Mouse (Mus musculus) midbrain, embryonic 13.5 days (tissue): ENCODE results near the gene Gm13691. TPM values are rescaled to one million over a fixed set of nuclear protein-coding genes. Genes with fewer than 3 reads are reported as not detected.
"Not testable (repeated sequence)": the region's sequence is repeated elsewhere in the genome, so short reads cannot be mapped to it uniquely, and the experiment has no call there.

Source experiments
- ATAC-seq: fragments of 200-750 bp; cut with Nextera tagmentation; 2 replicates; pipeline ENCODE4 v1.8.0; 2017; ENCODE audit warnings: mild to moderate bottlenecking, moderate TSS enrichment, moderate library complexity
- H3K27ac ChIP-seq: fragments of 300-500 bp; sonication (generic); 2 replicates; pipeline ENCODE4 v1.5.1; 2015; ENCODE audit warnings: inconsistent platforms, mild to moderate bottlenecking, moderate library complexity
- H3K27me3 ChIP-seq: fragments of 300-500 bp; sonication (generic); 2 replicates; pipeline ENCODE4 v1.6.1; 2015; ENCODE audit warnings: mild to moderate bottlenecking, inconsistent platforms
- H3K36me3 ChIP-seq: fragments of 300-500 bp; sonication (generic); 2 replicates; pipeline ENCODE4 v1.6.1; 2015; ENCODE audit warnings: mild to moderate bottlenecking, inconsistent platforms
- H3K4me1 ChIP-seq: fragments of 300-500 bp; sonication (generic); replicated peaks from 2 replicates; pipeline ENCODE4 v1.6.1; 2015; ENCODE audit warnings: inconsistent platforms
- H3K4me2 ChIP-seq: fragments of 300-500 bp; sonication (generic); replicated peaks from 2 replicates; pipeline ENCODE4 v1.6.1; 2015; ENCODE audit warnings: moderate library complexity, mild to moderate bottlenecking, inconsistent platforms
- H3K4me3 ChIP-seq: fragments of 300-500 bp; sonication (generic); replicated peaks from 2 replicates; pipeline ENCODE4 v1.5.1; 2015; ENCODE audit warnings: mild to moderate bottlenecking, inconsistent platforms
- H3K9ac ChIP-seq: fragments of 300-500 bp; sonication (generic); replicated peaks from 2 replicates; pipeline ENCODE4 v1.6.1; 2015; ENCODE audit warnings: mild to moderate bottlenecking, inconsistent platforms
- H3K9me3 ChIP-seq: fragments of 300-500 bp; sonication (generic); 2 replicates; pipeline ENCODE4 v1.6.1; 2016; ENCODE audit warnings: mild to moderate bottlenecking, inconsistent platforms
- WGBS: fragments of 180-500 bp; shearing (Covaris S2); methylation state at CpG from one replicate; pipeline ENCODE4 v1.1.7; 2015; 5-methylcytosine and 5-hydroxymethylcytosine counted together
- polyA plus RNA-seq: library from polyadenylated mRNA; unstranded; fragments of >200 nt; fragmentation: Nextera tagmentation; extraction: Ambion mirVana; gene quantifications from 2 replicates; pipeline ENCODE4 v1.2.1, GENCODE M21; 2015

Gm13691 gene
- polyA plus RNA-seq, 1 experiment from 2014 or later: not detected

DNA sequence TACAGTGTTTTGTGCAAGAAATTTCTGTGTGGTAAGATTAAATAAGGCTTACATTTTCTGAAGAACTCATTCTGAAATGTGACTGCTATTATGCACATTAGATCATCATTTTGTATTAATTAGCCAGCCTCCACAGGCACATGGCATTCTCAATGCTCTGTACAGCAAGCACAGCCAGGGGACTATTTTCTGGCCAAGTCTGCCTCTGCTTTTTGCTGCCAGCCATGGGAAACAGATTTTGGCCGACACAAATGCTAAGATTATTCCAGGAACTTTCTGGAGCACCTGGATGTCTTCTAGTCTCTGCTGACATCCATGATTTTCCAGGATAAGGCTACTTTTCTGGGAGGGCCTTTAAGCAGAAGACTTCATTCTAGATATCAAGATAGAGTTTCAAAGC, 18.6 kb downstream of the Gm13691 start:
- Histone ChIP-seq H3K4me1 (no peaks in the 10 kb centered on the region), H3K36me3 (no peaks in the 10 kb centered on the region), H3K27me3 (no peaks in the 10 kb centered on the region), H3K4me3 (no peak overlapping the region), H3K27ac (no peak overlapping the region), H3K9me3 (no peaks in the 10 kb centered on the region), H3K4me2 (no peak overlapping the region), H3K9ac (no peak overlapping the region)
- no peak for ATAC-seq
- WGBS: 71% methylated on average over 1 of the region's 1 CpGs

DNA sequence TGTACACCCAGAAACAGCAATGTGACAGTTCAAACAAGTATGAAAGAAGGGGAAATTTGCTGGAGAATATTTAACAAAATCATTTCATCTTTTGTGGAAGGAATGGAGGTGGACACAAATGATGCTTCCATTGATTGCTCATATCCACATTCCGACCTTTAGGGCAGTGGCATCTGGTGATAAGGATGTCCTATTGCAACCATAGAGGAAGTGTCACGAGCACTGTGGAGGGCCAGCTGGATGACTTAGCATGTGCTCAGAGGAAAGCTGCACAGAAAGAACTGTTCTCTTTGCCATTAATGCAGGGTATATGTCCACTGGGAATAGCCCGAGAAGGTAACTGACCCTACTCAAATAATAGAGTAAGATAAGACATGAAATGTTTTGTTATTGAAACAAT, 19.5 kb downstream of the Gm13691 start:
- Histone ChIP-seq H3K9me3 (no peaks in the 10 kb centered on the region), H3K27me3 (no peaks in the 10 kb centered on the region), H3K9ac (no peak overlapping the region), H3K4me2 (no peak overlapping the region), H3K27ac (no peak overlapping the region), H3K4me3 (no peak overlapping the region), H3K36me3 (no peaks in the 10 kb centered on the region), H3K4me1 (no peaks in the 10 kb centered on the region)
- WGBS: 90% methylated on average over 3 of the region's 3 CpGs
- ATAC-seq: no peak

DNA sequence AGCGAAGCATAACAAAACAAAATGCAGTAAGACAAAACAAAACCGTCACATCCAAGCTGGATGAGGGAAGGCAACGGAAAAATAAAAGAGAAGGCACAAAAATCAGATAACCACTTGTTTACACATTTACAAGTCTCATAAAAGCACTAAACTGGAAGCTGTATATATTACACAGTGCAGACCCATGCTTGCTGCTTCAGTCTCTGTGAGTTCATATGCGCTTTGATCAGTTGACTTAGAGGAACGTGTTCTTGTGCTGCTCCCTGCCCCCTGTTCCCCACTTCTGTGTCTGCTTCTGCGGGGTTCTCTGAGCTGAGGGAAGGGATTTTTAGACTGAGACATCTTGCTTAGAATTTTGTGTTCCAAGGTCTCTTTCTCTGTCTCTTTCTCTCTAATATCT, 24.2 kb downstream of the Gm13691 start:
- Histone ChIP-seq H3K4me3 (no peak overlapping the region), H3K9me3 (no peaks in the 10 kb centered on the region), H3K36me3 (no peaks in the 10 kb centered on the region), H3K9ac (no peak overlapping the region), H3K4me1 (no peaks in the 10 kb centered on the region), H3K4me2 (no peak overlapping the region), H3K27ac (no peak overlapping the region), H3K27me3 (no peaks in the 10 kb centered on the region)
- WGBS: 85% methylated on average over 6 of the region's 6 CpGs
- no peak for ATAC-seq

DNA sequence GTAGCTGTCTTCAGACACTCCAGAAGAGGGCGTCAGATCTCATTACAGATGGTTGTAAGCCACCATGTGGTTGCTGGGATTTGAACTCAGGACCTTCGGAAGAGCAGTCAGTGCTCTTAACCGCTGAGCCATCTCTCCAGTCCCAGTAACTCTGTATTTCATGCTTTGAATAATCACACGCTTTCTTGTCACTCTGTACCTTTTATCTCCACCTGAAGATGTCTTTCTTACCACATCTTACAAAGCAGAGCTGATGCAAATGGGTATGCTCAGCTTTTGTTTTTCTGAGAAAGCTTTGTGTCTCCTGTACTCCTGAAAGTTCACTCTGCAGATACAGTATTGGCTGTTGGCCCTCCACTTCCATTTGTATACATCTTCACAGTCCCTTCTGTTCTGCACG, 25.9 kb downstream of the Gm13691 start:
- H3K4me2 ChIP-seq, ATAC-seq, H3K4me3 ChIP-seq, H3K9ac ChIP-seq, H3K9me3 ChIP-seq, H3K36me3 ChIP-seq, H3K4me1 ChIP-seq, H3K27me3 ChIP-seq, H3K27ac ChIP-seq: not testable (repeated sequence)
- WGBS: 75% methylated on average over 5 of the region's 5 CpGs

DNA sequence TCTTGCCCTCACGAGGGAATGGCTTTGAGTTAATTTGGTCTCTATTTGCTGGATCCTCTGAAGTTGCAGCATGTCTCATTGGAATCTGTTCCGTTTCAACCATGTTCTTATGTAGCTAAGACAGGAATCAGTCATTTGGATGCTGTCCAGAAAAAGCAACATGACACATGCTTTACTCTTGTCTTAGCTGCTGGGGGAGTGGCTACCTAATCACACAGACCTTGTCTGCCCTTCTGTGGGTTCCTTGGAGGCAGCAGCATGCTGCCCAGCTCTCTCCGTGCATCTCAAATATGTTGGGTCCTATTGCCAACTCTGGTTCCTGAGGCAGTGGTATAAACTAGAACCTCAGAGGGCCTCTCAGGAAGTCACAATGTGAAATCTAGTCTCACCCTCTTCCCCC, 28.0 kb downstream of the Gm13691 start:
- Histone ChIP-seq H3K36me3 (no peaks in the 10 kb centered on the region), H3K9me3 (no peaks in the 10 kb centered on the region), H3K4me1 (no peaks in the 10 kb centered on the region), H3K4me2 (no peak overlapping the region), H3K27me3 (no peaks in the 10 kb centered on the region), H3K9ac (no peak overlapping the region), H3K4me3 (no peak overlapping the region), H3K27ac (no peak overlapping the region)
- no peak for ATAC-seq
- whole genome bisulfite sequencing: 89% methylated on average over 3 of the region's 3 CpGs

DNA sequence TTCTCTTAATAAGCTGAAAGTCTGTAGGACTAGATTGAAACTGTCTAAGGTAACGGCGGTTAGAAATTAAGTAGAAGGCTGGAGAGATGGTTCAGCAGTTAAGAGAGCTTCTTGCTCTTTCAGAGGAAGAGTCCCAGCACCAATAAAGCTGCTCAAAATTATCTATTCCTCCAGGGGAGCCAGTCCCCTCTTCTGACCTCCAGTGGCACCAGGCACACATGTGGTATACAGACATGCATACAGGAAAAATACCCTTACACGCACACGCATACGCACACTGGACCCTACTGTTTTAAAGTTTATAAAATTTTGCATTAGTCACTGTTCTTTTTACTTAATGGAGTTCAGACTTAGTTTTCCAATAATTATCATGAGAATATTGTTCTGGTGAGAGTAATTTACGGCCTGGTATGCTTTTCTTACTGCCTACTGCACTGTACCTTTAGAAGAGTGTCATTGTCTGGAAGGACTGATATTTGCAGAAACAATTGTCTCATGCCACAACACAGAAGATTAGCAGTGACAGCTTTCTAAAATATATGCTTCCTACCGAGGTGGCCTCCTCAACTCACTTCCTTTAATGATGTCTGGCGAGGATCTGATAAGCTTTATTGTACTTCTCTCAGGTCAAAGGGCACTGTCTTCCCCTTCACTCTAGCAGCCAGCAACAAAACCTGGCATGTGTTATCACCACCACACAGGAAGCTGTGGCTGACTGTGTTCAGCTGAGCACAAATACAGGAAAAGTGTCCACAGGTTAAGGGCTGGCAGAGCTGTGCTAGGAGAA, 29.4 kb downstream of the Gm13691 start:
- no peak for ATAC-seq
- Histone ChIP-seq H3K4me1 (no peaks in the 10 kb centered on the region), H3K9ac (no peak overlapping the region), H3K4me2 (no peak overlapping the region), H3K36me3 (no peaks in the 10 kb centered on the region), H3K27me3 (no peaks in the 10 kb centered on the region), H3K4me3 (no peak overlapping the region), H3K27ac (no peak overlapping the region), H3K9me3 (no peaks in the 10 kb centered on the region)
- 82% methylated on average over 8 of the region's 8 CpGs for WGBS

DNA sequence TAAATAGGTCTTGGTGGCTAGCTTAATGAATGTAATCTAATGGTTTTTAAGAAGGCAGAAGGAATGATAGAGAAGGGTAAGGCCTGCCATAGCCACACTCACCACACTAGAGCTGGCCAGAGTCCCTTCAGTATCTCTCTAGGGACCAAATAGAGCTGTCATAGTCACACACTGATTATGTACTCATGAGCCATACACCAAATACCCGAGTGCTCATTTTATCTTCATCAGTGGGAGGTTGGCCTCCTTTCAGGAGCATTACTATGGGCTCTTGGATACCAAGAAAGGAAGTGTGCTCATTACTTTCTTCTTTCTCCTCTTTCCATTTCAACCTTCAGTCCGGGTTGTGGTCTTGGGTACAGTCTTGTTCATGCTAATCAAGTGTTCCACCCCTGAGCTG, 31.6 kb downstream of the Gm13691 start:
- no peaks in the 10 kb centered on the region for H3K9me3 ChIP-seq
- H3K4me1 ChIP-seq: no peaks in the 10 kb centered on the region
- 84% methylated on average over 2 of the region's 2 CpGs for WGBS
- H3K36me3 ChIP-seq: no peaks in the 10 kb centered on the region
- no peak overlapping the region for H3K4me3 ChIP-seq
- no peak for ATAC-seq
- H3K4me2 ChIP-seq: no peak overlapping the region
- no peak overlapping the region for H3K9ac ChIP-seq
- no peak overlapping the region for H3K27ac ChIP-seq
- H3K27me3 ChIP-seq: no peaks in the 10 kb centered on the region

DNA sequence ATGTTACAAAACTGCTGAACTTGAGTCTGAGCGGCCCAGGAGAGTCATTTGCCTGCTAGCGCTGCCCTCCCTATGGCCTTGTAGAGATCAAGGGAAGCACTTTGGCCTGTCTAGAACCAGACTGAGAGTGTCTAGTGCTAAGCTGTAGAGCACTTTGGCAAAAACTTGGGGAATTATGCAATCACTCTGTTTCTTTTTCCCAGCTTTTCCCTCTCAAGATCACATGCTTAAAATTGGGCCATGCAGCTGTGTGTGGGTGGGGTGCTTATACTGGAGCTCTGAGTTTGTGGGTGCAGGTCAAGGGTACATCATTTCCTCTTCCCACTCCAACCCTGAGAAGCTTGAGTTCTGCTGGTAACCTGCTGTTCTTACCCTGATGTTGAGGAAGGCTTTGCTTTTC, 32.6 kb downstream of the Gm13691 start:
- H3K4me1 ChIP-seq: no peaks in the 10 kb centered on the region
- no peak overlapping the region for H3K9ac ChIP-seq
- H3K4me2 ChIP-seq: no peak overlapping the region
- ATAC-seq: no peak
- no peaks in the 10 kb centered on the region for H3K36me3 ChIP-seq
- no peak overlapping the region for H3K4me3 ChIP-seq
- WGBS: 97% methylated on average over 2 of the region's 2 CpGs
- no peaks in the 10 kb centered on the region for H3K9me3 ChIP-seq
- no peaks in the 10 kb centered on the region for H3K27me3 ChIP-seq
- H3K27ac ChIP-seq: no peak overlapping the region

DNA sequence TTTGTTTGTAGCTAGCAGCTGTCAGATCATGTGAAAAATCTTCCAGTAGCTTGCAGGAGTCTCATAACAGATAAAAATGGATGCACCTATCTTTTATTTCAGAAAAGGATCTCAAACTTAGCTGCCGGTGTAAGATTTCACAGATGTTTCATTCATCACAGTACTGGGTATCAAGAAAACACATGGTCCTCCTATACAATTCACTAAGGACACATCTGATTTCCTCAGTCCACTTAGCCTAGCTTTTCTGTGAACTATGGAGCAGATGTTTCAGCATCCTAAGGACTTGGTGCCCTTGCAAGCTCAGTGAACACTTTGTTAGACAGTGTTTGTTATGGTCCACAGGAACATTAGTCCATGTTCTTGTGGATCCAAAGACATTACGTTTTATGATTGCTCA, 33.0 kb downstream of the Gm13691 start:
- Histone ChIP-seq H3K4me2 (no peak overlapping the region), H3K4me1 (no peaks in the 10 kb centered on the region), H3K27ac (no peak overlapping the region), H3K4me3 (no peak overlapping the region), H3K9ac (no peak overlapping the region), H3K9me3 (no peaks in the 10 kb centered on the region), H3K27me3 (no peaks in the 10 kb centered on the region), H3K36me3 (no peaks in the 10 kb centered on the region)
- no peak for ATAC-seq
- 88% methylated on average over 2 of the region's 2 CpGs for WGBS

DNA sequence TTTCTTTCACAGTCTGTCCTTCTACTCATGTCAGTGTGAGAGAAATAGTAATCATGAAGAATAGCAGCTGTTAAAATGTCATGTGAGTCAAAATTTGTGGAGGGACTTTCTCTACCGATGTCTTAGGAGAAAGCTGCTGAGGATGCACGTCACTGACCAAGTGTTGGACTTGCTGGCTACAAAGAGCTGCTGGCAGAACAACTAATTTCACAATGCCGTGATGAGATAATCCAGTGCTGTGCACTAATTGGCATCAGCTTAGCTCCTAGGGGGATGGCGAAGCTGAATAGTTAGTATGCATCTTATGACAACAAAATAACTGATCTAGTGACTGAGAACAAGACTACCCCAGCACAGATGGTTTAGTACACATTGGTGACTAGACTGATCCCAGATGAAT, 34.9 kb downstream of the Gm13691 start:
- Histone ChIP-seq H3K9me3 (no peaks in the 10 kb centered on the region), H3K9ac (no peak overlapping the region), H3K4me2 (no peak overlapping the region), H3K27ac (no peak overlapping the region), H3K4me1 (no peaks in the 10 kb centered on the region), H3K27me3 (no peaks in the 10 kb centered on the region), H3K4me3 (no peak overlapping the region), H3K36me3 (no peaks in the 10 kb centered on the region)
- no peak for ATAC-seq
- WGBS: 29% methylated on average over 4 of the region's 4 CpGs

DNA sequence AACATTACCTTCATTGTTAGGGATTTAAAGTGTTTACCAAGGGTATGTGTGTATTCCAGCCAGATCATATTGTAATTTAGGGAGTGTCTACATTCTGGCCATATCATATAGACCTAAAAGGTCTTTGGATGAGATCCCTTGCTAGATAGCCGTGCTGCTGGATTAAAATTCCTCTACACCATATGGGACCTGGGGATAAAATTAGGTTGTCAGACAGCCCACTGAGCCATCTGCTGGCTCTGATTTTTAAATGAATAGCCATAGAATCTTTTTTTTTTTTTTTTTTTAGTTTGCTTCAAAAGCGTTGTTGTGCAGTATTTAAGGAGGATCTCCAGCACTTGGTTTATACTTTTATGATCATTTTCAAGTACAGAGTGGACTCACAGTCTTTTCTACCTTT, 42.2 kb downstream of the Gm13691 start:
- no peak overlapping the region for H3K27ac ChIP-seq
- no peak overlapping the region for H3K4me3 ChIP-seq
- no peaks in the 10 kb centered on the region for H3K4me1 ChIP-seq
- H3K9me3 ChIP-seq: no peaks in the 10 kb centered on the region
- H3K36me3 ChIP-seq: no peaks in the 10 kb centered on the region
- H3K27me3 ChIP-seq: no peaks in the 10 kb centered on the region
- no peak overlapping the region for H3K4me2 ChIP-seq
- ATAC-seq: no peak
- no peak overlapping the region for H3K9ac ChIP-seq
- WGBS: 89% methylated on average over 2 of the region's 2 CpGs

DNA sequence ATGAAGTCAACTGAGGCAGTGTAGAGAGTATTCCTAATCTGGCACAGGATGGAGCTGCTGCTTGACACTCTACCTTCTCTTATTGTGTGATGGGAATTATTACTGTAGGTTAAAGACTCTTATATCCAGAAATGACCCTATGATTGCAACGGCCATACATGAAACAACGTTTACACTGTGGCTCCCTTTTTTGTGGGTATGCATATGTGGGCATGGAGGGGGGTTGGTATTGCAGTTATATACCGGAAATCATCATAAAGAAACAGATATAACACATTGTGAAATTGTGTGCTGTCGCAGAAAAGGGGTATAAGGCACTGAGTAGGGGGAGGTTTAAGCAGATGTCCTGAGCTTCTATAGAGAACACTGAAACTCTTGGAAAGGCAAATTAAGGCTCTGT, 45.6 kb downstream of the Gm13691 start:
- no peak overlapping the region for H3K4me3 ChIP-seq
- H3K27ac ChIP-seq: no peak overlapping the region
- H3K36me3 ChIP-seq: no peaks in the 10 kb centered on the region
- no peak for ATAC-seq
- no peak overlapping the region for H3K4me2 ChIP-seq
- H3K4me1 ChIP-seq: no peaks in the 10 kb centered on the region
- no peaks in the 10 kb centered on the region for H3K9me3 ChIP-seq
- no peak overlapping the region for H3K9ac ChIP-seq
- no peaks in the 10 kb centered on the region for H3K27me3 ChIP-seq
- 88% methylated on average over 4 of the region's 4 CpGs for WGBS

DNA sequence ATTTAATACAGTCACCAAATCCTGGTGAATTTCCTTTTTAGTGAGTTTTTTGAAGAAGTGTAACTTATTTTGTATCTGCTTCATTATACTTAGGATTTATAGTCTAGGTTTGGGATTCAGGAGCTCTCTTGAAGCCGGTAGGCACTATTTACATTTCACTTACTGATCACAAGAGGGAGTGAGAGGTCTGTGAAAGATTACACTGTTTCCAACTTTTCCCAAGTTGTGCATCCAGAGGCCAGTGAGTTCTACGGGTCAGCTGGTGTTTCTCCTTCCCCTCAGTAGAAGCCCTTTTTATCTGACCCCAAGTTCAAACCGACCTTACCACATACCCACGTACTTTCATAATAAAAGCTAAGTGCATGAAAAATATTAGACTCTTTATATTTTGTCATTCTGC, 47.0 kb downstream of the Gm13691 start:
- Histone ChIP-seq H3K9me3 (no peaks in the 10 kb centered on the region), H3K9ac (no peak overlapping the region), H3K4me3 (no peak overlapping the region), H3K27me3 (no peaks in the 10 kb centered on the region), H3K27ac (no peak overlapping the region), H3K4me1 (no peaks in the 10 kb centered on the region), H3K36me3 (no peaks in the 10 kb centered on the region), H3K4me2 (no peak overlapping the region)
- ATAC-seq: no peak
- WGBS: 33% methylated on average over 4 of the region's 4 CpGs
